Mouse (Mus musculus) T-helper 17 cell (primary cell): ENCODE measurements around the gene Inafm1.
"Not testable (repeated sequence)": the region's sequence is repeated elsewhere in the genome, so short reads cannot be mapped to it uniquely, and the experiment has no call there.

ENCODE experiments used
- in situ Hi-C, 2 experiments: fragments of 300-600 bp; cut with MboI, MseI; formaldehyde crosslinking; loops; 1 replicate in 1 of 2; 2 replicates in 1 of 2; pipeline ENCODE4 v1.15.1; 2025; ENCODE audit warnings: high pct_unique_total_duplicates in 2 of 2

Gene Inafm1

DNA sequence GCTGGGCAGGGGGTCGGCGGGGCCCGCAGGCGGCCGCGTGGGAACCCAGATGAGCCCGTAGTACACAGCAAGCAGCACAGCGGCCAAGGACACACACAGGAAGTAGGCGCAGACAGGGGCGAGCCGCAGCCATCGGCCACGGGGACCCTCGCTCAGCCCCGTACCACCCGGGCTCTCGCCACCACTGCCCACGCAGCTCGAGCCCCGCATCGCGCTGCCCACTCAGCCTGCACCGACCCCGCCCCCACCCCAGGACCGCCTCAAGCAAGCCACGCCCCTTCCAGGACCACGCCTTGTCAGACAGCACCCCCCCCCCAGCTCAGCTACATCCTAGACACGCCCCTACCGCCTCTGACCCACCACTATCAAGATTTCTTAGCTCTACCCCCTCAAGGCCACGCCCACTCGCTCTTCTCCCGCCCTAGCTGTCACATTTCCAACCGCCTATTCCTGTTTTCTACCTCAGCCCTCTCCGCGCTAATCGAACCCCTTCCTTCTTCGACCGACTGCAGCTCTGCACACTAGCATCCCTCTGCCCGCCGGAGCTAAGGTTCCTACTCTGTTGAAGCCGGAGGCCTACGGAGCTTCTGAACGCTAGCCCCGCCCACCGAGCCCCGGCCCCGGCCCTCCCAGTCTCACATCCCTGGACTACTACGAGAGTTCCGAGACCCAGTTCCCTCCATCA, at the start of gene Inafm1:
Inafm1 (minus strand) TSS at position 537 of the 685 bp plus-strand sequence.
- in situ Hi-C loops, result no loop called here

DNA sequence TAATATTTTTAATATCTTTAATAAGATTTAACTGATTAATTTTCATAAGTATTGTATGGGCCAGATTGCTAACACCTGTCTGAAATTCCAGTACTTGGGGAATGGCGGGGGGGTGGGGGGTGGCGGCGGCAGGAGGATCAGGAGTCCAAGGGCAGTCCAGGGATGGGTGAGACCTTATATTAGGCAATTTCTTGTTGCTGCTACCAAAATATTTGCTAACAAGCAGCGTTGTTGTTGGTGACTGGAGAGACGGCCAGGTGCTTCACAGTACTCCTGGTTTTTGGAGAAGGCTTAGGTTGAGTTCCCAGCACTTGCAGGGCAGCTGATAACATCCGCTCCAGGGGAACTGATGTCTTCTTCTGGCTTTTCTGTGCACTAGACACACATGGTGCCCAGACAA, 47.1 kb upstream of the Inafm1 start:
- in situ Hi-C loops, result no loop called here

DNA sequence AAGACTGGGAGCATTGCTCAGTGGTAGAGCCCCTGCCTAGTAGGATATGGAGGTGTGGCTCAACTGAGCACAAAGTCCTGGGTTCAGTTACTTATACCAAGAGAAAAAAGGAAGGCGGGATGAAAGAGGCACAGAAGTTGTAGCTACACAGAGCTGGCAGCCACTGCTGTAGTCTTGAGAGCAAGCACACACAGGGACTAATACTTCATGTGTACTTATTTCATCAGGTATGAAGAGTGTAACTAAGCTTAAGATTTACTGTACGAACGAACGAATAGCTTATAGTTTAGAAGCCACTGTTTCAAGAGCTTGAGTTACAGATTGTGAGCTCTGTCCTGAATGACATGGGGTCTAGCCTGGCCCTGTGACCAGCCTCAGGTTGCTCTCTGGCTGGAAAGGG, 45.8 kb upstream of the Inafm1 start:
- in situ Hi-C loops, result no loop called here

DNA sequence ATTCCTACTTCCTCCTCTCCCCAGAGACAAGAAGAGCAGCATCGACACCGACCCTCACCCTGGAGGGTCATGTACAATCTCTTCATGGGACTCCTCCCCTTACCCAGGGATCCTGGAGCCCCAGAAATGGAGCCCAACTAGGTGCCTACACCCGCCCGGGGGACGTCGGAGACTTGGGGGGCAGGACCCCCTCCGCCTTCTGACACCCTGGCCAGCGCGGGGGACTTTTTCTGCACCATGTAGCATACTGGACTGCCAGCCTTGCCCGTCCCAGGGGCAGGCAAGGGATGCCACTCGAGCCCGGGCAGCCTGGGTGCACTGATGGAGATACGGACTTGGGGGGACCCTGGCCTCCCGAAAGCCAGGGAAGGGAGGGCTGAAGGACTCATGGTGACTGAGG, 43.7 kb upstream of the Inafm1 start:
- in situ Hi-C loops, result no loop called here

DNA sequence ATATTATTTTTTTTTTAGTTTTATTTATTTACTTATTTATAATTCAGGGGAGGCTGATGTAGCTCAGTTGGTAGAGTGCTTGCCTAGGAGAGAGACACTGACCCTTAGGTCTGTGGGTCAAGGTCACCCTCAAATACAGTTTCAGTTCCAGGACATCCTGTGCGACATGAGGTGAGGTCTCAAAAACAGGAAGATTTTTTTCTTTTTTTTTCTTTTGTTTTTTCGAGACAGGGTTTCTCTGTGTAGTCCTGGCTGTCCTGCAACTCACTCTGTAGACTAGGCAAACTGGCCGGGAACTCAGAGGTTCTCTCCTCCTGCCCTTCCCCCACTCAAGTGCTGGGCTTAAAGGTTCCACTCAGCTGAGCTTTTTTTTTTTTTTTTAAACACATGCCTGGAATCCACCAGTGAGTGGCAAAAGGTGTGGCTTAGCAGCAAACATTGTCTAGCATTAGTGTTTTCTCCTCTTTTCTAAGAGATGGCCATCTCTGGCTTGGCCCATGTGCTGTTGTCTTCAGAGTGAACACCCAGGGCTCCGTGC, 41.9 kb upstream of the Inafm1 start:
- in situ Hi-C loops, result no loop called here

DNA sequence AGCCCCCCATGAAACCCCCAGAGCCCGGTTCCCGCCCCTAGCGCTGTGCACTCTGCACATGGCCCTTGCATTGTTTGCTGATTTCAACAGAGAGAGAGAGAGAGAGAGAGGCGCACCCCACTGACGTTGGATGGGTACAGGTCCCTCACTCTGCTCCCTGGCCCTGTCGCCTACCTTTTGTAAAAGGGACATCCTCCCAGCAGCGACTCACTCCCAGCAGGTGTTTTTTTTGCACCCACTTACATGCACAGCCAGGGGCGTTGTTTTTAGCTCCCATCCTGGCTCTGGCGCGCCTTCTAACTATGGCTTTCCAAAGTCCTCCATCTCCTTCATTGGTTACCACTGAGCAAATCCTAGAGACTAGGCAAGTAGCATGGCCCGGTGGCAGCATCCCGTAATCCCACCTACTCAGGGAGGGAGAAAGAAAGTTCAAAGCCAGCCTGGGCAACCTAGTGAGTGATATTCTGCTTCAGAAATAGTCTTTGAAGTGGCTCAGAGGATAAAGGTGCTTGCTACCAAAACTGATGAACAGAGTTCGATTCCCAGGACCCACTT, 40.9 kb upstream of the Inafm1 start:
- in situ Hi-C loops, result no loop called here

DNA sequence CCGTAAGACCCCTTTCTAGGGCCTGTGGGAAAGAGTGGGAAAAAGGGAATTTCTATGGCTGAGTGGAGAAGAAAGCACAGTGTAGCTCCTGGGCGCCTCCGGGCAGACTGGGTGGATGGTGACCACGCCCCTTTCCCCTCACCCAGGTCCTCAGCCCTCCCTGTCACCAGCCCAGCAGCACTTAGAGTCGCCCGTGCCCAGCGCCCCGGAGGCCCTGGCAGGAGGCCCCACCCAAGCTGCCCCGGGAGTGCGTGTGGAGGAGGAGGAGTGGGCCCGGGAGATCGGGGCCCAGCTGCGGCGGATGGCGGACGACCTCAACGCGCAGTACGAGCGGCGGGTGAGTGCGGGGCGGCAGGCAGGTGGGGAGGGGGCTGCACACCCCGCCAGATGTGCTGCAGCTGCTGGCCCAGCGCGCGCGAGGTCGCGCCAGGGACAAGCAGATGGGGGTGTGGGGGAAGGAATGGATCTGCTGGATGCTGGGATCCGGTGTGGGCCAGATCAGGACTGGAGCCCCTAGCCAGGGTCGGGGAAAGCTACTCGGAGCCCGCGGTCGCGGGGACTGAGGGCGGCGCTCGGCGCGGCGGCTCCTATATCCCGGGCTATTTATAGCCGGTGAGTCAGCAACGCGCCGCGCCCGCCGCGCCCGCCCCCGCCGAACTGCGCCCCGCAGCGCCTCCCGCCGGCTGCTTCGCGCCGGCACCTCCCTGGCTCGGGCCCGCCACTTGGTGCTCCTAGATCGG, 40.2 kb upstream of the Inafm1 start:
- in situ Hi-C loops, result no loop called here

DNA sequence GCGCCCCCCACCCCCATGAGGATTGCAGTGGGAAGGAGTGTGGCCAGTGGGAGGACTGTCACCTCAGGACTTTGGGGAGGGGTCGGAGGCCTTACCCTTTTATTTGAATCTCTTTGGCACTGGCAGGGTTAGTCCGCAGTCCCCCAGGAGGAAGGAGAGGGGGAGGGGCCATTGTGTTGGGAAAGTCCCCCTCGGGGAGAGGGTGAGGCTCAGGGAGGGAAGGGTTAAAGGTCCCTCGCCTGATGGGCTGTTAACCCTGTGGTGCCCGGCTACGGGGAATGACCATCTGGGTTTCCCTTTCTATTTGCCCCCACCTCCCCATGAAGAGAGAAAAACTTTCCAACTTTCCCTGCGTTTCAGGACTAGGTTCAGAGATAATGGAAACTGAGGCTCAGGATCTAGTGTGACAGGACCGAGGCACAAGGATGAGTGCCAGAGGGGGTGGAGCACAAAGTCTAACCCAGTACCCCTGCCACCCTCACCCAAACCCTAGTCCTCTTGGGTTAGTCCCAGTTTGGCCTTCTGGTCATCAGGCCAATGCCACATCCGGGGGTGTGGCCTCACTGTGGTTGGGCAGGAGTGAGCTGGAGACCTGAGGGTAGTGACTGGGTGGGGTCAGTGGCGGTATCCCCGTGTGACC, 39.4 kb upstream of the Inafm1 start:
- in situ Hi-C loops, result no loop called here

DNA sequence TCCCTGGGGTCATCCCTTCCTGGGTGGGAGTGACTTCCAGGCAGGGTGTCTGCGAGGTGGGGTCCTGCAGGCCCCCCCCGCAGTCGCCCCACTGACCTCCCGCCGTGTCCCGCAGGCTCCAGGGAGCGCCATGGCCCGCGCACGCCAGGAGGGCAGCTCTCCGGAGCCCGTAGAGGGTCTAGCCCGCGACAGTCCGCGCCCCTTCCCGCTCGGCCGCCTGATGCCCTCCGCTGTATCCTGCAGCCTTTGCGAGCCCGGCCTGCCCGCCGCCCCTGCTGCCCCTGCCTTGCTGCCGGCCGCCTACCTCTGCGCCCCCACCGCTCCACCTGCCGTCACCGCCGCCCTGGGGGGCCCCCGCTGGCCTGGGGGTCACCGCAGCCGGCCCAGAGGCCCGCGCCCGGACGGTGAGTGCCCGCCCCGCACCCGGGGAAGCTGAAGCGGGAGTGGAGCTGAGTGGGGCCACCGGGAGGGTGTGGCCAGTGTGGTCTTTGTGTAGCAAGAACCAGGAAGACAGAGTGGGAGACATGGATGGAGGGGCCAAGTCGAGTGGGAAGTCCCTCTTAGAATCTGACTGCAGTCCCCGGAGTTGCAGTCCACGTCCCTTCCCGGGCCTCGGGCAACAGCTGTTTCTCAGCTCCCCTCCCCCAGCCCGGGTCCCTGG, 38.7 kb upstream of the Inafm1 start:
- in situ Hi-C loops, result no loop called here

DNA sequence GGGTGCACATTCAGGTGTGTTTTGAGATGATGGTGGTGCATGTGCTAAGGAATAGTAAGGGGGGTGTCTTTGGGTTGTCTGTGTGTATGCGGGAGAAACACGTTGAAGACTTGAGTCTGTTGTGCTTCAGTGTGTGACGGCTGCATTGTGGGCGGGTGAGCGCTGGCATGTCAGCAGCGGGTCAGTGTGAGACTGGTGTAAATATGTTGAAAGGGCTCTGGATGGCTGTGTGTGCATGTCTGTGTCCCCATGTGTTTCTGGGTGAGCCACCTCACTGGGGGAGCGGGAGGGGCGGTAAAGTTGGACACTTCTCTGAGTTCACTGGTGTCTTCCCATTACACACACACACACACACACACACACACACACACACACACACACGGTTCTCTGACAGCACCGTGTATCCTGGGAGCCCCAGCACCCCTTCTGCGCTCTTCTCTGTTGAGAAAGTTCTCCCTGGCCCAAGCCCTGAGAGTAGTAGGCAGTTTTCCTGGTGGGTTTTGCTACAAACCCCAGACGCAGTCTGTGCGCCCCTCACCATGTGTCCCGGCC, 38.1 kb upstream of the Inafm1 start:
- in situ Hi-C loops, result no loop called here

DNA sequence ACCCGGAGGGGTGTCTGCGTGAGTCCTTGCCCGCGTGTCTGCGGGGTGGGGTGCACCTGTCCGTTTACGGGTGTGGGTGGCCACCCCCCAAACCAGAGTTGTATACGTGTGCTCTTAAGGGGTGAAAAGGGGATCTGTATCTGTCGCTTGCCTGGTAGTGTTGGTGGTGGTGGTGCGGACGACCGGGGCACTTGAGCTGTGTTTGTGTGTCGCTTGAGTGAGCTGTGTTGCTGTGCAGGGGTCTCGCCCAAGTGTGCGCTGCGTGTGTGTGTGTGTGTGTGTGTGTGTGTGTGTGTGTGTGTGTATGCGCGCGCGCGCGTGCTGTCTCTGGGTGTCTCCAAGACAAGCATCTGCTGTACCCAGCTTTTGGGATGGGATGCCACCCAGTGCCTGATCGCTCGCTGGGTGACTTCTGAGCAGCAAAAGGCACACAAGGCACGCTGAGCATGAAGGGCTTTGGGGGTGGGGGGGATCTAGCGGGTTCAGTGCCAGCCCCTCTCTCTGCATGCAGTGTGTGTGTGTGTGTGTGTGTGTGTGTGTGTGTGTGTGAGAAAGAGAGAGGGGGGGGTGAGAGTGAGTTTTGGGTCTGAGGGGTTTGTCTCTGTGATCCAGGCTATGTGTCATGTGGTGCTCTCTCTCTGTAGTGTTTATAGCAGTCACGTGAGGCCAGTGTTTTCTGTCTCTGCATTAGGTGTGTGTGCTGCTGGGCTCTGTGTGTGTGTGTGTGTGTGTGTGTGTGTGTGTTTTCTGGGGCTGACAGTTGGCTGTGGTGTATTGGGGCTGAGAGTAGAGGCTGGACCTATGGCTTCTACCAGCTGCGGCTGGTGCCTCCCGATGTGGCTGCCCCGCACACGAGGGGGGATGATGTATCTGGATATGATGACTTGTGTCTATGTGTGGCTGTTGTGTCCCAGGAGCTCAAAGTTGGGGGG, 37.4 kb upstream of the Inafm1 start:
- in situ Hi-C loops, result no loop called here

DNA sequence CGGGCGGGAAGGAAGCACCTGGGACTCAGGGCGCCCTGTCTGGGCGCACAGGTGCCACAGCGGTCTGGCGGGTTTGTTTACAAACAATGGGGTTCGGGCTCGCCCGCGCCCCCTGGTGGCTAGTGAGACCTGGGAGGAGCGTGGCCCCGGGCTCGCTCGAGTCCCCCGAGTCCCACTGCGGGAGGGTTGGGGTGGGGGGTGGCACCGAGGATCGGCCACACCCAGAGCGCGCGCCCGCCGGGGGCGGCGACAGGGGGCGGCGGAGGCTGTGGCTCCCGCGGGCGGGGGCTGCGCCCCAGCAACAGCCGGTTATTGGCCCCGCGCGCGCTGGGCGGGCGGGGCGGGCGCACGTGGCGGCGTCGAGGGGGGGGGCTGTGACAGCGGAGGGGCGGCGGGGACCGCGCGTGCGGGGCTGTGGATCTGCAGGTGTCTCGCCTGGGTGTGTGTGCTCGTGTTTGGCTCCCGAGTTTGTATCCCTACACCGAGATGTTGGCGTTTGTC, 36.7 kb upstream of the Inafm1 start:
- in situ Hi-C loops, result no loop called here

DNA sequence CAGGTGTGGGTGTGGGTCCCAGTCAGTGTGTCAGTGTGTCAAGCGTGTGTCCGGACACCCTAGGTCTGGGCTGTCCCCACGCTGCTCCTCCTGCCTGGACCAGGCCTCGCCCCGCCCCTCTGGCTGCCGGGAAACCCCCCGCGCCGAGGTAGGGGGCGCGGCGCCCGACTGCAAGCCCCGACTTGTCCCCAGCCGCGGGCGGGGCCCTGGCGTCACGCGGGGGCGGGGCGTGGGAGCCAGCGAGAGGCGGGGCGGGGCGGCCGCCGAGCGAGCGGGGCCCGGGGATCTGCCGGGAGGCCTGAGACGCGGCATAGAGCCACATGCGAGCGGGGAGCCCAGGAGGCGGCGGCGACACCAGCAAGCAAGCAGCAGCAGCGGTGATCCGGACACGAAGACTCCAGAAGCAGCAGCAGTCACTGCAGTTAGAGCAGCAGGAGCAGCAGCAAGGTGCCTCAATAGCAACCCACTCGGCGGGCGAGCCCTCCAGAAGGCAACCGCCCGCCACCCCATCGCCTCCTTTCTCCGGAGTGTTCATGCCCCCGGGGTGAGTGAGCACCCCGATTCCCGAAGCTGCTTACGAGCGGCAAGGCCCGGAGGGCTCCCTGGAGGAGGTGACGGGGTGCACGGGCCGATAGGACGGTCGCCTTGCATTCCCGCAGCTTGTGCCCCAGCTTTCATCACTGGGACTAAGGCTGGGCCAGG, 36.1 kb upstream of the Inafm1 start:
- in situ Hi-C loops, result no loop called here

DNA sequence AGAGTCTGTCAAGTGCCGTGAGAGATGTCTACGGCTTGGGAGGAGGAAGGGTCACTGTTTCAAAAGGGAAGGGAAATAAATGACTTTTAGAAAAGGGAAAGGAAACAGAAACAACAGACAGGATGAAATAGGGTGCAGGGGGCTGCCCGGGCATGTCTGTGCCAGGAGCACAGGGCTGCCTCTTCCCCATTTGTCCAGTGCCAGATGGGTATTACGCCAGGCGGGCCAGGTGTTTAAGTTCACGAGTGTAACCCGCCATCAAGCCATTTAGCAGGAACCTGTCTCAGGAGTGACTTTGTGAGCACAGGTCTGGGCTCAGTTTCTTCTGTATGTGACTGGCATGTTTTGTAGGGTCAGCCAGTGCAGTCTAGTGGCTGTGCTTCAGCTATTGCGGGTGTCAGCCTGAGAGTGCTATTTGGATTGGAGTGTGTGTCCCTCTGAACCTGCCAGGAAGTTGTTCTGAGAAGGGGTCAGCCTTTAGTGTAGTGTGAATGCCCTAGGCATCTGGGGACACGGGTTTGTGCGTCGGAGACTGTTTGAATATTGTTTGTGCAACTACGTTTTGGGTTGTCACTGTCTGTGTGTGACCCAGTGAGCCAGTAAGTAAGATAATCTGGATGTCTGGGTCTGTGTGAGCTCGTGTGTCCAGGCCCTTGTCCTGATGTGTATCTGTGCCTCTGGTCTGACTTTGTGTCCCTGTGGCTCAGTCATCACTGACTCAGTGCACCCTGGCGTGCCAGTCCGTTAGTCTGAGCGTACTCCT, 35.3 kb upstream of the Inafm1 start:
- in situ Hi-C loops, result no loop called here

DNA sequence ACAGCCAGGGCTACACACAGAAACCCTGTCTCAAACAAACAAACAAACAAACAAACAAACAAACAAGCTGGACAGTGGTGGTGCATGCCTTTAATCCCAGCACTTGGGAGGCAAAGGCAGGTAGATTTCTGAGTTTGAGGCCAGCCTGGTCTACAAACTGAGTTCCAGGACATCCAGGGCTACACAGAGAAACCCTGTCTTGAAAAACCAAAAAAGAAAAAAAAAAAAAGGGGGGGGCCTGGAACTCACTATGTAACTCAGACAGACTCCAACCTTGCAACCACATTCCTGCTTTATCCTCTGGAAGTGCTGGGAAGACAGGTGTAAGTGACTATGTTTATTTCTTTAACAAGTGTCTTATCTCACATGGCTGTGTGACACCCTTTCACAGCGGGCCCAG, 34.7 kb upstream of the Inafm1 start, which contains the start of gene Bbc3:
Bbc3 (plus strand) TSS at position 301 of the 400 bp plus-strand sequence.
- in situ Hi-C loops, result not testable (repeated sequence)

DNA sequence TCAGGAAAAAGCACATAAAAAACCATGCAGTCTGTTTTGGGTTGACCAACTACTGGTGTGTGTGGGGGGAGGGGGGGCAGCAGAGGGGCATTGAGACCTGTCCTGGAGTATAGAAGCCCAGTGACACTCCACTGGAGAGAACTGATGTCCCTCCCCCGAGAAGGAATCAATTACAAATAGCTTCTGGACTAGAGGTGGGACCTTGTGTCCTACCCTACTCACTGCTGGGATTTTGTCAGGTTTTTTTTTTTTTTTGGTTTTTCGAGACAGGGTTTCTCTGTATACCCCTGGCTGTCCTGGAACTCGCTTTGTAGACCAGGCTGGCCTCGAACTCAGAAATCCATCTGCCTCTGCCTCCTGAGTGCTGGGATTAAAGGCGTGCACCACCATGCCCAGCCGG, 33.7 kb upstream of the Inafm1 start:
- in situ Hi-C loops, result not testable (repeated sequence)

DNA sequence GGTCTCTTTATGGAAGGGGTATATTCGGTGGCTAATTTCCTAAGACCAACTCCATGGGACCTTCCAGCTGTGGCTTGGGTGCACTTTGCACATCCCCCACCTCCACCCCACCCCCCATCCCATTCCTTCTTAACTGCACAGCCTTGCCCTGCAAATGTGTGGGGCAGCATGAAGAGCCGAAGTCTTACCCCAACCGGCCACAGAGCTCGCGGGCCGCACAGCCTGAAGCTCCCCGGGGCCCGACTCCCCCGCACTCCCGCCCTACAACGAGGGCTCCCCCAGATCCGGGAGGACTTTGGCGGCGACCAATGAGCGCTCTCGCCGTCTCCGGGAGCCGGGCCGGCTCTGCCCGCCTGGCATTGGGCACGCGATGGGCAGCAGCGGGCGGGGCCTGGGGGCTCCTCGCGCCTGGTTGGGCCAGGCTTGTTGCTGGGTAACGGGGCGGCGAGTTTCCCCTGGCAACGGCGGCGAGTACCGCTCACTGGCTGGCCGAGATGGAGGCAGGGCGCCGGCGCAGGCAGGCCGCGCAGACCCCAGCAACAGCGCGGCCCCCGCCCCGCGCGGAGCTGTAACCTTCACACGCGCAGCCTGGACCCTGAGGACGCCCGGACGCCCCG, 26.1 kb upstream of the Inafm1 start:
- in situ Hi-C loops, result no loop called here

DNA sequence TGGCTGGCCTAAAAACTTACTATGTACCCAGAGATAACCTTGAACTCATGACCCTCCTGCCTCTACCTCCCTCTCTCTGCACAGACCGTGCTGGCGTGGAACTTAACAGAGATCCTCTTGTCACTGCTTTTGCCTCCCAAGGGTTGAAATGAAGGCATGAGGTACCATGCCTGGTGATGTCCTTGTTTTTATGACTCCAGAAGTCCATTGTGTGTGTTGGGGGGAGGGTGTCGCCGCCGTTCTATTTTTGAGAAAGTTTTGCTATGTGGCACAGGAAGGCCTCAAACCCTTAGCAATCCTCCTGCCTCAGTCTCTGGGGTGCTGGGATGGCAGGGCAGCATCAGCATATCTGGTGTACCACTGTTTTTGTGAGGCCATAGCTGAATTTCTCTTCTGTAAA, 25.5 kb upstream of the Inafm1 start:
- in situ Hi-C loops, result no loop called here
